Mouse (Mus musculus) stomach, embryonic 14.5 days (tissue): ENCODE data around the gene Ddah1. TPM values are rescaled to one million over a fixed set of nuclear protein-coding genes. Genes with fewer than 3 reads are reported as not detected.

Experiments
- ATAC-seq: fragments of 200-750 bp; cut with Nextera tagmentation; 2 replicates; pipeline ENCODE4 v1.8.0; 2017; ENCODE audit warnings: low read depth, moderate TSS enrichment; ENCODE audit not compliant: insufficient number of reproducible peaks, insufficient read depth, low FRiP score
- H3K27ac ChIP-seq: fragments of 300-500 bp; sonication (generic); 2 replicates; pipeline ENCODE4 v1.5.1; 2014; ENCODE audit warnings: mild to moderate bottlenecking, low read length, moderate library complexity, mixed read lengths
- H3K27me3 ChIP-seq: fragments of 300-500 bp; sonication (generic); 2 replicates; pipeline ENCODE4 v1.6.1; 2014; ENCODE audit warnings: low read length, control low read depth, mixed read lengths; ENCODE audit not compliant: control insufficient read depth, insufficient read depth
- H3K36me3 ChIP-seq: fragments of 300-500 bp; sonication (generic); 2 replicates; pipeline ENCODE4 v1.6.1; 2014; ENCODE audit warnings: mild to moderate bottlenecking, control low read depth, low read length, moderate library complexity, mixed read lengths; ENCODE audit not compliant: control insufficient read depth, insufficient read depth
- H3K4me1 ChIP-seq: fragments of 300-500 bp; sonication (generic); 2 replicates; pipeline ENCODE4 v1.6.1; 2014; ENCODE audit warnings: low read length, control low read depth, mixed read lengths; ENCODE audit not compliant: control insufficient read depth, insufficient read depth
- H3K4me2 ChIP-seq: fragments of 300-500 bp; sonication (generic); replicated peaks from 2 replicates; pipeline ENCODE4 v1.6.1; 2014; ENCODE audit warnings: low read depth, low read length, control low read depth
- H3K4me3 ChIP-seq: fragments of 300-500 bp; sonication (generic); 2 replicates; pipeline ENCODE4 v1.5.1; 2014; ENCODE audit warnings: low read depth, low read length, control low read depth
- H3K9ac ChIP-seq: fragments of 300-500 bp; sonication (generic); replicated peaks from 2 replicates; pipeline ENCODE4 v1.6.1; 2014; ENCODE audit warnings: low read depth, mild to moderate bottlenecking, control low read depth, low read length, moderate library complexity, mixed read lengths
- H3K9me3 ChIP-seq: fragments of 300-500 bp; sonication (generic); 2 replicates; pipeline ENCODE4 v1.6.1; 2016; ENCODE audit warnings: low read depth, low read length, control low read depth; ENCODE audit not compliant: control insufficient read depth
- WGBS: fragments of 180-500 bp; shearing (Covaris S2); extraction: QIAGEN DNeasy Blood & Tissue Kit; methylation state at CpG from one replicate; pipeline ENCODE4 v1.1.7; 2014; 5-methylcytosine and 5-hydroxymethylcytosine counted together
- polyA plus RNA-seq: library from polyadenylated mRNA; unstranded; fragments of >200 nt; fragmentation: Nextera tagmentation; extraction: Ambion mirVana; gene quantifications from 2 replicates; pipeline ENCODE4 v1.2.1, GENCODE M21; 2014

Gene Ddah1
- polyA plus RNA-seq, 1 experiment from 2014 or later = 24.0 TPM

DNA sequence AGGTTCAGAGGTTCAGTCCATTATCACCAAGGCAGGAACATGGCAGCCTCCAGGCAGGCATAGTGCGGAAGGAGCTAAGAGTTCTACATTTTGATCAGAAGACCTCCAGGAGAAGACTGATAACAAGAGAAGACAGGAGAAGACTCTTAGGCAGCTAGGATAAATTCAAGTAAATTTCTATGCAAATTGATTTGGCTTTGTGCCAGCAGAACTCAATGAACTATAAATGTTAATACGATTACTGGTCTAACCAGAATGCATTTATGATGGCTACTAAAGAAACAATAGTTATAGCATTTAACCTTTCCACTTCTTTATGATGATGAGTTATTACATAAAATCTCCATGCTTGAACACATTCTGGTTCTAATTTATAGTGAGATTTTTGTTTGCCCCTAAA is 87.8 kb downstream of the Ddah1 start:
- Histone ChIP-seq H3K4me3 (no peak overlapping the region), H3K9ac (no peak overlapping the region), H3K4me1 (no peaks in the 10 kb centered on the region), H3K36me3 (no peaks in the 10 kb centered on the region), H3K27me3 (no peaks in the 10 kb centered on the region), H3K27ac (no peak overlapping the region), H3K4me2 (no peak overlapping the region), H3K9me3 (no peaks in the 10 kb centered on the region)
- no peak for ATAC-seq
- WGBS = 94% methylated on average over 2 of the region's 2 CpGs

DNA sequence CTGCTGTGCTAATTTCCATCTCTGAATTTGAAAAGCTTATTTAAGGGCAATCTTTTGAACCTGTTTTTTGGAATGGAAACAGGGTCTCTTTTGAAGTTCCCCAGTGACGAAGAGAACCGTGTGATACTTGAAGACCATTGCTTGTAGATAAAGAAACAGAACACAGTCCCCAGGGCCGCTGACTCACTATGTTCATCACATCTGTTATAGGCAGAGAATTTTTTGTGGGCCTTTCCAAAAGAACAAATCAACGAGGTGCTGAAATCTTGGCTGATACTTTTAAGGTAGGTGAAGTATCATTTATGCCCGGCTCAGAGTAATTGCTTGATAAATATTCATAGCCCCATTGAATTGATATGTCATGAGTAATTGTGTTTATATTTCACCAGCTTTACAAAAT is 93.6 kb downstream of the Ddah1 start:
- no peak overlapping the region for H3K4me2 ChIP-seq
- H3K36me3 ChIP-seq = no peaks in the 10 kb centered on the region
- H3K9me3 ChIP-seq = no peaks in the 10 kb centered on the region
- no peak overlapping the region for H3K9ac ChIP-seq
- H3K4me1 ChIP-seq = no peaks in the 10 kb centered on the region
- no peak for ATAC-seq
- H3K27ac ChIP-seq = no peak overlapping the region
- H3K4me3 ChIP-seq = no peak overlapping the region
- no peaks in the 10 kb centered on the region for H3K27me3 ChIP-seq
- 84% methylated on average over 5 of the region's 5 CpGs for WGBS

DNA sequence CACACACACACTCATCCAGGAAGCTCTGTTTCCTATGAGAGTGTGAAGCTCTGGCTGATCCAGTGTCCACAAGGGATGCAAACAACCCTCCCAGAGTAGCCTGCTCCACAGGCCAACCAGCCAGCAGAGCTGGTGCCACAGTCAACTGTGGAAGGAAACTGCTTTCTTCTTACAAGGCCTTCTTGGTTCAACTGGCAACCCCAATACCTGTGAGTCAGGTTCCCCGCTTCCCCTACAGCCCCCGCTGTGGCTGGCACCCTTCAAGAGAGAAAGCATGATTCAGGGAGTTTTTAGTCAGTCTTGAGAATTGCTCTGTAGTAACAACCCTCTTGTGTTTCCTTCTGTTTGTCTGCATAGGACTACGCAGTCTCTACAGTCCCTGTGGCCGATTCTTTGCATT is 94.3 kb downstream of the Ddah1 start:
- WGBS = 95% methylated on average over 4 of the region's 4 CpGs
- Histone ChIP-seq H3K4me2 (no peak overlapping the region), H3K9ac (no peak overlapping the region), H3K9me3 (no peaks in the 10 kb centered on the region), H3K36me3 (no peaks in the 10 kb centered on the region), H3K27me3 (no peaks in the 10 kb centered on the region), H3K4me3 (no peak overlapping the region), H3K4me1 (no peaks in the 10 kb centered on the region), H3K27ac (no peak overlapping the region)
- no peak for ATAC-seq

DNA sequence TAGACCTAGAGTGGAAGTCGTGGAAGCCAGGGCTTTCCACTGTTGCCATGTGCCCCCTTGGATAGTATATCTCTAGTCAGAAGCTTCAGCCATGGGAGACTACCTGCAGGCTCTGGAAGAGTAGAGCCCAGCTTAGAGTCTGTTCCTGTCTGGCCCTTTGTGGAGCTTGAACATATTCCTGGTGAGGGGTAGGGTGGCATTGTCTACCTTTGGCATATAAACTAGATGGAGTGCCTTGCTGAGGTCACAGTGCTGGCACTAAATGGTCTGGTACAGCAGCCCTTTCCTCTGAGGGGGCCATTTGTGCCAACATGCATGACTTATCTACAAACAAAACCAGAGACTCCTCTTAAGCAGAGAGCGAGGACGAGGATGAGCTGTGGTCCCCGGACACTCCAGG is 95.2 kb downstream of the Ddah1 start:
- H3K4me2 ChIP-seq = no peak overlapping the region
- no peaks in the 10 kb centered on the region for H3K27me3 ChIP-seq
- no peaks in the 10 kb centered on the region for H3K4me1 ChIP-seq
- H3K4me3 ChIP-seq = no peak overlapping the region
- H3K36me3 ChIP-seq = no peaks in the 10 kb centered on the region
- H3K27ac ChIP-seq = no peak overlapping the region
- 81% methylated on average over 4 of the region's 4 CpGs for WGBS
- H3K9me3 ChIP-seq = no peaks in the 10 kb centered on the region
- H3K9ac ChIP-seq = no peak overlapping the region
- no peak for ATAC-seq

DNA sequence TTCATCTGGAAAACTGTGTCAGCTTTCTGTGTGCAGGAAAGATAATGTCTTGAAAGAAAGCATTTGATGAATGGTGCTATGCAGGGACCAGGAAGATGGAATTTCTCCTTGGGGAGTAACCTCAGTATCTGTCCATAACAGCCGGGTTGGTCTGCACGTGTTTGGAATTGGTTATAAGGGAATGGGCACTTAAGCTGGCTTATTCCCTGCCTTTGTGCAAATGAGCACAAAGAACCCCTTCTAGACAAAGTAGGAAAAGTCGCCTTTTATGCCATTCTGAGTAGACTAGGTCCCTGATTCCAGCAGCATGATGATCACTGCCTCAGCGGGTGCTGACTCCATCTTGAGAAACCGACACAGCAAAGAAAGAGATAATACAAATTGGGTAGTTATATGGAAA is 96.0 kb downstream of the Ddah1 start:
- H3K9me3 ChIP-seq = no peaks in the 10 kb centered on the region
- H3K27ac ChIP-seq = no peak overlapping the region
- no peak for ATAC-seq
- no peaks in the 10 kb centered on the region for H3K36me3 ChIP-seq
- no peaks in the 10 kb centered on the region for H3K4me1 ChIP-seq
- 70% methylated on average over 5 of the region's 5 CpGs for WGBS
- no peak overlapping the region for H3K9ac ChIP-seq
- H3K27me3 ChIP-seq = no peaks in the 10 kb centered on the region
- H3K4me3 ChIP-seq = no peak overlapping the region
- no peak overlapping the region for H3K4me2 ChIP-seq

DNA sequence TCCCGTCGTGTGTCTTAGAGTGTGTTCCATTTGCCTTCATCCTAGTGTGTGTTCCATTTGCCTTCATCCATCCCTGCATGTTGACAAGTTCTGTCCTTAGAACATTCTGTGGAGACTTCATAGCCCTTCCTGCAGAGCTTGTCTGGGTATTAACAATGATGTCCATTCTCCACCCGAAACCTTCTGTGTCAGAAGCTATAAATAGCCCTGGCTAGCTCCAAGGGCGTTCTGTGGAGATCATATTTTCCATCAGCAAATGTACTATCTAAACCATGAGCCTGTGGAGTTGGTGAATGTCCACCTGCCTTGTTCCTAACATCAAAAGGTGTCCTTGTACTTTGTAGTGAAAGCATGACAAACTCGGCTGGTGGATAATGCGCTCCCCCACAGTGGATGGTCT is 96.8 kb downstream of the Ddah1 start:
- Histone ChIP-seq H3K9me3 (no peaks in the 10 kb centered on the region), H3K9ac (no peak overlapping the region), H3K4me1 (no peaks in the 10 kb centered on the region), H3K4me3 (no peak overlapping the region), H3K27ac (no peak overlapping the region), H3K36me3 (no peaks in the 10 kb centered on the region), H3K27me3 (no peaks in the 10 kb centered on the region), H3K4me2 (no peak overlapping the region)
- no peak for ATAC-seq
- 87% methylated on average over 6 of the region's 6 CpGs for WGBS

DNA sequence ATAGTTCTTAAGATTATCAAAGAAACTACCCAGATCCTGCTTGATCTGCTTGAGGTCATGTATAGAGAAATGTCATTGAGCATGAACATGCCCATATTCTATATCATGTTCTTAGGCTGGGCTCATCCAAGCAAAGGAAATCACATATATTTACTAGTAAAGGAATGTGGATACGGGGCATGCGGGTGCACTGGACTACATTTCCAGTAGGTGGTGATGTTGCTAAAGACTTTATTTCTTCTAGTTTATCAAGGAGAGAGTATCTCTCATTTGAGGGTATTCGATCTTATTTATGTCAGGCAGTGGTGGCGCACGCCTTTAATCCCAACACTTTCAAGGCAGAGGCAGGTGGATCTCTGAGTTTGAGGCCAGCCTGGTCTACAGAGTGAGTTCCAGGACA is 99.9 kb downstream of the Ddah1 start:
- H3K4me2 ChIP-seq = no peak overlapping the region
- H3K9ac ChIP-seq = no peak overlapping the region
- WGBS = 94% methylated on average over 5 of the region's 5 CpGs
- H3K9me3 ChIP-seq = no peaks in the 10 kb centered on the region
- no peak for ATAC-seq
- H3K27ac ChIP-seq = no peak overlapping the region
- no peaks in the 10 kb centered on the region for H3K36me3 ChIP-seq
- no peak overlapping the region for H3K4me3 ChIP-seq
- H3K4me1 ChIP-seq = no peaks in the 10 kb centered on the region
- H3K27me3 ChIP-seq = no peaks in the 10 kb centered on the region

DNA sequence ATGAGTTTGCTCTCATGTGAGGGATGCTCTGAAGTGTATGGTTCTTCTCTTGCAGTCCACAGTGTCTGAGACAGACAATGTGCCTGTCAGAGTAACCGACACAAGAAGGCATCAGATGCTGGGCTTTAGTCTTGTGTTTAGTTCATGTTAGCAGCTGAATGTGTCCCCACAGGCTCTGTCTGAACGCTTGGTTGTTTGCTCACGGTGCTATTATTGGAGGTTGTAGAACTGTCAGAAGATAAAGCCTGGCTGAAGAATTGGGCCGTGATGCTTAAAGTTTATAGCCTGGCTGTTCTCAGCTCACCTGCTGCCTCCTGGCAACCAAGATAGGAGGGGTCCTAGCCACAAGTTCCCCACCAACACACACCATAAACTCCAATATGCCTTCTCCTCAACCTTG is 104.0 kb downstream of the Ddah1 start:
- H3K9me3 ChIP-seq = no peaks in the 10 kb centered on the region
- no peaks in the 10 kb centered on the region for H3K36me3 ChIP-seq
- H3K27me3 ChIP-seq = no peaks in the 10 kb centered on the region
- WGBS = 58% methylated on average over 4 of the region's 4 CpGs
- no peak overlapping the region for H3K27ac ChIP-seq
- no peak overlapping the region for H3K4me2 ChIP-seq
- no peaks in the 10 kb centered on the region for H3K4me1 ChIP-seq
- no peak overlapping the region for H3K9ac ChIP-seq
- no peak overlapping the region for H3K4me3 ChIP-seq
- no peak for ATAC-seq

DNA sequence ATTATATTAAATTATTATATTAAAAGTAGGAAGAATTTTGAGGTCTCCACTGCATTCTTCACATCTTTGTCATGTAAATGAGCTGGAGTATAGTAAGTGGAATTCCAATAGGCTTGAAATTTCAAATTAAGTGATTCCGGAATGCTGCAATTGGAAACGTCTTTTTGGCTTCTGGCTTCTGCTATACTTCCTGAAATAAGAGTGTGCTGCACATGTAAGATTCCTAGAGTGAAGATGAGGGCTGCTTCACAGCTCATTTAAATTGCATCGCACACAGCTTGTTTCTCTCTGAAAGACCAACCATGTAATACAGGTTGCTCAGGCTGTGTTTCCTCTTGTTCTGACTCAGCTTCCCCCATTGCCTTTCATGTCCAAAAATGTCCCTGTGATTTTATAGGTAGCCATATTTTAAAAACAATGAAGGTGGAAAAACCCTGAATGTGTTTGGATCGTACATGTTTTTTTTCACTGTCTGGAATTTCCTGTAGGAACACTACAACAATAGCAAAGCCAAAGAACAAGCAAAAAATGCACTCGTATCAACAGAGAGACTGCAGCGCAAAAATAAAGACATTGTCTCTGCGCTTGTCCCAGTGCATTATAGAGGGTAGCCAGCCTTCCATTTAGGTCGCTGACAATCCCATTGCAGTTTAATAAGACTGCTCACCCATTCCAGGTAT is 105.7 kb downstream of the Ddah1 start:
- Histone ChIP-seq H3K9ac (no peak overlapping the region), H3K4me3 (no peak overlapping the region), H3K36me3 (no peaks in the 10 kb centered on the region), H3K9me3 (no peaks in the 10 kb centered on the region), H3K4me1 (no peaks in the 10 kb centered on the region), H3K27ac (no peak overlapping the region), H3K4me2 (no peak overlapping the region), H3K27me3 (no peaks in the 10 kb centered on the region)
- no peak for ATAC-seq
- WGBS = 83% methylated on average over 8 of the region's 8 CpGs
